Mouse (Mus musculus): ENCODE results near the gene Gfpt2.
"Not testable (repeated sequence)": the region's sequence is repeated elsewhere in the genome, so short reads cannot be mapped to it uniquely, and the experiment has no call there.

The Gfpt2 gene

DNA sequence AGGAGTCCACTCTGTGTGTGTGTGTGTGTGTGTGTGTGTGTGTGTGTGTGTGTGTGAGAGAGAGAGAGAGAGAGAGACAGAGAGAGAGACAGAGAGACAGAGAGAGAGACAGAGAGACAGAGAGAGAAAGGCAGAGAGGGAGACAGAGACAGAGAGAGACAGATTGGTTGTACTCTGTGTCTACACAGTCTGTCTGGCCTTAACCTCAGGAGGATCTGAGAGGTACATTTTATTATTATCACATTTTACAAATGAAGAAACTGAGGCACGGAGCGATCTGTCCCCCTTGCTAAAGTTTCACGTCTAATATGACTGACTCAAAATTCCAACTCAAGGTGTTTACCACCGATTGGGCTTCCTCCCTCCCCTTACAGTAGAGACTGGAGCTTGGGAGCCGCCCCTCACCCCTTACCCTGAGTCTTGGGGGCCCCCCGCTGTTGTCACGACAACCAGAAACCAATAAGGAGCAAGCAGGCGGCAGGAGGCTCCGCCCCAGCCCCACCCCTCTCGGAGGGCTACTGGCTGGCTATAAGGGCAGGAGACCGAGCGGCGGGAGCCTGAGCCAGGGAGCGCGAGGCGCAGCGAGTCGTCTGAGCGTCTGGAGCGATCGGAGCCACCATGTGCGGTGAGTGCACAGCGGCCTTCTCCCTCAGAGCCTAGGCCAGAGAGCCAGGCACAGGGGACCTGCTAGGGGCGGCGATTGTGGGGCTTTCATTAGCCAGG is at the start of gene Gfpt2:
Gene Gfpt2, plus strand, starts transcription at position 560 of the 723 bp plus-strand sequence.
- peak; percentile 60 to 78 for DNase-seq (ENCODE audit: low spot score in 2 of 2)

DNA sequence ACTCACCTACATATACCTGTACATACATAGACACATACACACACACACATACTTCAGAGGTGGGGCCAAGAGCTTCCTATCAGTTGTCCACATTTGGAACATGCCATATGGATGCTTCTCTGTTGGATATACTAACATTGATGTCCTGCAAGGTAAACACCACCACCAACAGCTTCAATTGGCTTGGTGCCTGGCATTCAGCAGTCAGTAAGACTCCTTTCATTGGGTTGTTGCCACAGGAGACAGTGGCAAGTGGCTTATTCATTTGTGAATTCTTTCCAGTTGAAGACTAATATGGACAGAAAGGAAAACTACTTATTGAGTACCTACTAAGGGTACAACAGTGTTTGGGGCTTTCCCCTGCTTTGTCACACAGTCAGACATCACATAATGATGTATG is 49.0 kb upstream of the Gfpt2 start:
- DNase-seq (ENCODE audit: low spot score in 2 of 2) = no peak

DNA sequence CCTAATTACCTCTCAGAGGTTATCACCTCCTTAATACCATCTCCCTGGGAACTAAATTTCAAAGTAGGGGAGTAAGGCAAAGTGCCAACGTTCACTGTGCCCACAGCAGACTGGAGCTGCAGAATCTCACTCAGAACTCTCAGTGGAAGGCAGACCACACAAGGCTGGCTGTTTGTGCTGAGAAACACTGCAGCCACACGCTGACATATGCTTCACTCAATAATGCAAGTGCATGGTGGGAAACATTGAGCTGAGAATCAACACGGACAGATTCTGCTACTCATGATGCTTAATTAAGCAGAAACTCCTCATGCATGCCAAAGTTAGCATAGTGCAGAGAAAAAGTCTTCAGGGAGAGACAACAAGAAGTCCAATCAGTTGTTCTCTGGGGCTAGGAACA is 48.1 kb upstream of the Gfpt2 start:
- DNase-seq (ENCODE audit: low spot score in 2 of 2) = no peak

DNA sequence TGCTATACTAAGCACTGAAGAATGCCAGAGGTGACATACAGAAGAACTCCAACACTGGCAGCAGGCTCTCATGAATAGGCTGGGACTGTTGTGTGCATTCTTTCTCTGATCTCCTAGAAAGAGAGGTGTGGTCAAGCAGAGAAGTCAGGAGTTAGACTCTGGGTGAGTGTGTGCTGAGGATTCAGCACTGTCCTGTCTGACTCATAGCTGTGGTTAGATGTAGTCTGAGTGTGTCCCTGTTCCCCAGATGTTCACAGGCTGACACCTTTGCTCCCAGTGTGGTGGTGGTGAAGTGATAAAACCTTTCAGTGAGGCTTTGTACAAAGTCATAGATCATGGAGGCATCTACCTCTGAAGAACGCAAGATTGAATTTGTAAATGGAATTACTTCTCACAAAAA is 47.2 kb upstream of the Gfpt2 start:
- DNase-seq (ENCODE audit: low spot score in 2 of 2) = no peak

DNA sequence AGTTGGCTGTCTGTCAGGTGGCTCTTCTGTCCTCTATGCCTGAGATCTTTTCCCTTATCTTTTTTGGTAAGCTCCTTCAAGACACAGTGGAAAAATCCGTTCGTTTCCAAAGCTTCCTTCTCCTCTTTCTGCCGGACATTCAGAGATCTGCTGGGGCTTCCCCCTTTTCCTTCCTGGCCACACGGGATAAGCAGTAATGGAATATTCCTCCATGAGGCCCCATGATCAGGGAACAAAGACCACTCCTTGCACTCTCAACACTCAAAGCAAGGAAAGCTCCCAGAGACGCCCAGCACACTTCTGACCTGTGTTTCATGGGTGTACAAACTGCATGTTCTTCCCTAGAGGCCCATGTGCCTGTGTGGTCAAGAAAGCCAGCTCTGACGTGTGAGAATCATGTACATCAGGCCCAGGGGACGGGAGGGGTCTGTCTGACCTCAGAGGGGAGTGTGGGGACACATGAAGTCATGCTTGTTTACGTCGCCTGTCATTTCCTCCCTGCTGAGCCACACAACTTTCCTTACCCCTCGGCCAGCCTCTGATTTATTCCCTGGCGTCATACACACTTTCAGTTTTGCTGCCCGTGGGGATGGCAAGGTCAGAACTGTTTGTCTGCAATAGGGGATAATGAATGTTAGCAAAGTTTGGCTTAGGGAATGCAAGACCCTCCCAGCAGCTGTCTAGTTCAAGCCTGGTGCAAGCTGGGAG is 38.9 kb upstream of the Gfpt2 start:
- peak in 1 of 2 experiments; percentile 40 for DNase-seq (ENCODE audit: low spot score in 2 of 2)

DNA sequence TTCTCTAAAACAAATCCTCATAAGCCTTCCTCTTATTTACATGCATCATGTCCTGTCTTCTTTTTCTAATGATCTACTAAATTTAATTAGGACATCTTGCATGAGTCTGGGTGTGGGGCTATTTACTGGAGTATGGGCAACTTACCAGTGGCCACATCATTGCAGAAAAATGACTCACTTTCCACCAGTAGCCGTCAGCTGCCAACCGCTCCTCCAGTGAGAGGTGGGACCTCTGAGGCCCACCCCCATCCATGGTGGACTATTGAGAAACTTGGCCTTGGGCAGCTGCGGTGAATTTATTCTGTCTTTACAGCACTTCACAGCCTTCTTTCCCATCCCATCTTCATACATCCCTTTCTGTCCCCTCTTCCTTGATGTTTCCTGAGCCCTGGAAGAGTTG is 35.9 kb upstream of the Gfpt2 start:
- no peak for DNase-seq (ENCODE audit: low spot score in 2 of 2)

DNA sequence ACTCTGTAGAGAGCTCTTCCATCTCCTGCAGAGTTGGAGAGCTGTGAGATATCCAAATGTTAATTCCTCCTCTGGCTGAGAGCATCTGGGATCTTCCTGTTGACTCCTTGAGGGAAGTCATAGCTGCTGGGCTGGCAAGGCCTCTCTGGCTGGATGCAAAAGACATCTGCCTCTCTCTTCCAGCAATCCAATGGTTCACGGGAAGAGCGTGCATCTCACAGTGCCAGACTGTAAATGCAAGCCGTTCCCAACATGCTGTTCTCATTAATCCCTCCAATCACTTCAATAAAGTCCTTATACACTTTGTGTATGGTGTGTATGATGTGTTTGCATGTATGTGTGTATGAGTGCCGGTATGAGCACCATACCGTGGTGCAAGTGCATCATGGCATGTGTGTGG is 32.8 kb upstream of the Gfpt2 start:
- no peak for DNase-seq (ENCODE audit: low spot score in 2 of 2)

DNA sequence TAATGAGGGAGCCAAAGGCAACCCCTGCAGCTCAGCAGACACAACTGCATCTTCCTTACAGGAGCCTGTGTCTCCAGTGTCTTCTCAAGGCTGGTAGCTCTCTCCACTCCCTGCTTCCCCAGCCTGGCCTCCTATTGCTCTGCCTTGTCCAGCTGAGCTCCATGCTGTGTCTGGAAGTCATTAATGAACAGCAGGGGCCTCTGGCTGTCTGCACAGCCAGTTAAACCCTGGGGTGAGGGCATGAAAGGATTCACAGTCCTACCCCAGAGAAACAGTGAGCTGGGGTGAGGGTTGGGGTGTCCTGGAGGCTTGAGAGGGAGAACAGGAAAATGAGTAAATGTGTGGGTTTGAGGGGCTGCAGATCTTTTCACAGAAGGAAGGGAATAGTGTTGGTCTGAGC is 30.4 kb upstream of the Gfpt2 start:
- DNase-seq (ENCODE audit: low spot score in 2 of 2) = no peak

DNA sequence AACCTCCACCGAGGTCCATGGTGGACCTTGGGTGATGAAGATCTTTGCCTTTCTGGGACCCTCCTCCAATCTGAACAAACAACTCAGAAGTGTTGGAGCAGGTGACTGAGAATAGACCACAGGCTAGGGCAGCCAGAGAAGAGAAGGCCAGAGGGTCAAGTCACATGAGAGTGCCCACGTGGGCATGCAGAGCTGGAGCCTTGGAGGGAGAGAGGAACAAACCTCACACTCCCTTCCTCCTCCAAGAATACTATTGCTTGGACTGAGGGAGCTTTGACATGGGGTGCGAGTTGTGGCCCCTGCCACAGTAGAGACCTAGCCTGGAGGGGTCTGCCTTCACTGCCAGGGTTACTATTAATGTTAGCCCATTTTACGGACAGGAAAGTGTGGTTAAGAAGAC is 30.0 kb upstream of the Gfpt2 start:
- no peak for DNase-seq (ENCODE audit: low spot score in 2 of 2)

DNA sequence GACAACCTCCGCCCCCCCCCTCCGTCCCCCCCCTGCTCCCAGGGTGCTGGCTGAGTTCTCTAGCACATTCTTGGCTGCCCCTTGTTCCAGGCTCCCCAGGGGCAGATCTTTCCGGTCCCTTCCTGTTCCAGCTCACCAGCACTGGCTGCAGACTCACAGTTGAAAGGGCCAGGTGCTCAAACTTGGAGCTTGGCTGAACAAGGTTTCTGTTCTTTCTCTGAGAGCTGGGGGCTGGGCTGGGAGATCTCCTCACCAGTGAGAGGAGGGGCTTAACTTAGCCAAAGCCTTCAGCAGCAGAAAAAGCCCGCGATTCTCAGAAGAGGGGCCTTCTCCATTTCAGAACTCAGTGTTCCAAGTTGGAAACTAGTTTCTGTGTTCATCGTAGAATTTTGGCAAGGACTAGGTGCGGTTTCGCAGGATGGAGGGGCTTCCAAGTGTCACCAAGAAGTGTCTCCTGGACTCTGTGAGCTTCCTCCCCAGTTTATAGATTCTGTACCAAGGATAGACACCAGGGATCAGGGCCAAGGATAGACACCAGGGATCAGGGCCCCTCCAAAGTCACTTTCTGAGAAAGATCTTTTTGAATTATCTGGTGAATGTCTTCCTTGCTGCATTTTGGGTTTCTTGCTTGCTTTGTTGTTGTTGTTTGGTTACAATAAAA is 29.2 kb upstream of the Gfpt2 start:
- DNase-seq (ENCODE audit: low spot score in 2 of 2) = peak in 1 of 2 experiments; percentile 14

DNA sequence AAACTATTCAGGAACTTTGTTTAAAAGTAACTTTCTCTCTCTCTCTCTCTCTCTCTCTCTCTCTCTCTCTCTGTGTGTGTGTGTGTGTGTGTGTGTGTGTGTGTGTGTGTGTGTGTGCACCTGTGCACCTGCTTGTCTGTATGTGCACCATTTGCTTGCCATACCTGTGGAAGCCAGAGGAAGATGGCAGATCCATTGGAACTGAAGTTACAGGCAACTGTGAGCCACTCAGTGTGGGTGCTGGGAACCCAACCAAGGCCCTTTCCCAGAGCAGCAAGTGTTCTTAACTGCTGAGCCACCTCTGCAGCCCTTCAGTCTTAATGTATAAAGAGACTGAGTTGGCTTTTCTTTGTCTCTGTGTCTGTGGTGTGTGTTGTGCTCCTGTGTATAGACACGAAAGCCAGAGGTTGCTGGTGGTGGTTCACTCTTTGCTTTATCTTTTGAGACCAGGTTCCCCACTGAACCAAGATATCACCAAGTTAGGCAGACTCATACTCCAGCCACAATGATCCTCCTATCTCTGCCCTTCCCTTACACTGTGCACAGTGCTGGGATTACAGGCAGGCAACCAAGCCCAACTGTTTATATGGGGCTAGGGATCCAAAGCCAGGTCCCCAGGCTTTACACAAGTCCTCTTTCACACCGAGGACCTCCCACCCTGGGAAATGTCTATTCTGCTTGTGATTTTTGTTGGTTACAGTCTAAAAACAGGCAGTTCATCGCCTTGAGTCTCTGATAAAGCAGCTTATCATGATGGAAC is 28.4 kb upstream of the Gfpt2 start:
- DNase-seq (ENCODE audit: low spot score in 2 of 2) = no peak

DNA sequence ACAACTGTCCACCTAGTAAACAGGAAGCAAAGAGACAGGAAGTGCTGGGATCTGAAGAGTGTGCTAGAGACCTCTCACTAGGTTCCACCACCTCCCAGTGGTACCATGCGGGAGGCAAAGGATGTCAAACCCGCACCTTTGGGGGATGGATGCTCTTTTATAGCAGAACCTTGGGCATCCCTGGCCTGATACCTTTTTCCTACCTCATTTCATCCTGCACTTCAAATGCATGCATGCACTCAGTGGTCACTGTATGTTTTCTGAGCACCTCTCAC is 27.9 kb upstream of the Gfpt2 start:
- no peak for DNase-seq (ENCODE audit: low spot score in 2 of 2)

DNA sequence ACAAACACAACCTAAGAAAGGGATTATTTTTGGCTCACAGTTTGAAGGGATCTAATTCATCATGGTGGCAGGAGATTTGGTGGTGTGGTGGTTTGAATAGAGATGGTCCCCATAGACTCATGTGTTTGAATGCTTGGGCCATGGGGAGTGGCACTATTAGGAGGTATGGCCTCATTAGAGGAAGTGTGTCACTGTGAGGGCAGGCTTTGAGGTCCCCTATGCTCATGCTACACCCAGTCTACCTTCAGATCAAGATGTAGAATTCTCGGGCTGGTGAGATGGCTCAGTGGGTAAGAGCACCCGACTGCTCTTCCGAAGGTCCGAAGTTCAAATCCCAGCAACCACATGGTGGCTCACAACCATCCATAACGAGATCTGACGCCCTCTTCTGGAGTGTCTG is 26.5 kb upstream of the Gfpt2 start:
- not testable (repeated sequence) for DNase-seq (ENCODE audit: low spot score in 2 of 2)

DNA sequence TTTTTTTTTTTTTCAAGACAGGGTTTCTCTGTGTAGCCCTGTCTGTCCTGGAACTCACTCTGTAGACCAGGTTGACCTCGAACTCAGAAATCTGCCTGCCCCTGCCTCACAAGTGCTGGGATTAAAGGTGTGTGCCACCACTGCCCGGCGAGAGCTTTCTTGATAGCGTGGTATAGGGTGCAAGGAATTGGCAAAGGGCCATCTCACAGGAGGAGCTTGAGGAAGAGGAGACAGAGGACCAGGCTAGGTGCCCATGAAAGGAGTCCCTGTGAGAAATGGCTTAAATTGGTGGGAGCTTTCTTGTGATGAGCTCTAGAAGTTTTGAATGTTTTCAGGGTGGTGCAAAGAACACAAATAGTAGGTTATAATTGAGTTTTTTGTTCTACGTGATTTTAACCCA is 25.2 kb upstream of the Gfpt2 start:
- DNase-seq (ENCODE audit: low spot score in 2 of 2) = no peak

DNA sequence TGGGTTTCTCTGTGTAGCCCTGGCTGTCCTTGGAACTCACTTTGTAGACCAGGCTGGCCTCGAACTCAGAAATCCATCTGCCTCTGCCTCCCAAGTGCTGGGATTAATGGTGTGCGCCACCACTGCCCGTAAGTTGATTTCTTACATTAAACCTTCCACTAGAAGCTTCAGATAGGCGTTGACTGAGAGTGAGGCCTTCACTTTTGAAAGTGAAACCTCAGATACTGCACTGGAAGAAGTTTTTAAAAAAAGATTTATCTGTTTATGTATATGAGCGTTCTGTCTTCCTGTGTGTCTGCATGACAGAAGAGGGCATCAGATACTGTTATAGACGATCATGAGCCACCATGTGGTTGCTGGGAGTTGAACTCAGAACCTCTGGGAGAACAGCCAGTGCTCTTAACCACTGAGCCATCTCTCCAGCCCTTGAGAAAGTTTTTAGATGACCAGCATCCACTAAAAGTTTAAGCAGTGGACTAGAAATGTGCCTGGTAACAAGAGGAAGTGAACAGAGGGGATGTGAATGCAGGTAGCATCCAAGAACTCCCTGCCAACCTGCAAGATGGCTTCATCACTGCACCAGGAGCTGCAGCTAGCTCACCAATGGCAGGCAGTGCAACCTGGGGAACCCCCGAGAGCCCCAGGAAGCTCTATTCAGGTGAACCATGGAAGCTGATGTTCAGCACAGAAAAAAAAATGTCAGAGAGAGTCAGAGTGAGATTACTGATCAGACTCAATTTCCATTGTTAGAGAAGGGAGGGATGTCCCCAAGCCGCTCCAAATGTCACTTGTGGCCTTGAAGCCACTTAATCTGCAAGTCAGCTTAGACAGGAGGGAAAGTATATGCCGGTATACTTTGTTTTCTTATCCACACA is 23.1 kb upstream of the Gfpt2 start:
- no peak for DNase-seq (ENCODE audit: low spot score in 2 of 2)

DNA sequence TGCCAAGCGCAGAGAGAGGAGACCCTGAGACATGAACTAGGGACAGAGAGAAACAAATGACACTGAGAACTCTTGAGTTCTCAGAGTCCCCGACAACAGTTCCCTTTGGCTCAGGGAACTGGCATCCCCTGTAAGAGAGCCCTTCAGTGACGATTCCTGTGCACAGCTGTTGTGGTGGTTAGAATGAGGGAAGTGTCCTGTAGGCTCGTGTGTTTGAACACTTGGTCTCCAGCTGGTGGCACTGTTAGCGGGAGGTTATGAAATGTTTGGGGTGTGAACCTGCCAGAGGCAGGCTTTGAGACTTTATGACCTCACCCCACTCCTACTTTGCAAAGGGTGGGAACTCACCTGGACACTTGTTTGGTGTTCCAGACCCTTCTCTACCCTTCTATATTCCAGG is 21.7 kb upstream of the Gfpt2 start:
- DNase-seq (ENCODE audit: low spot score in 2 of 2) = no peak

DNA sequence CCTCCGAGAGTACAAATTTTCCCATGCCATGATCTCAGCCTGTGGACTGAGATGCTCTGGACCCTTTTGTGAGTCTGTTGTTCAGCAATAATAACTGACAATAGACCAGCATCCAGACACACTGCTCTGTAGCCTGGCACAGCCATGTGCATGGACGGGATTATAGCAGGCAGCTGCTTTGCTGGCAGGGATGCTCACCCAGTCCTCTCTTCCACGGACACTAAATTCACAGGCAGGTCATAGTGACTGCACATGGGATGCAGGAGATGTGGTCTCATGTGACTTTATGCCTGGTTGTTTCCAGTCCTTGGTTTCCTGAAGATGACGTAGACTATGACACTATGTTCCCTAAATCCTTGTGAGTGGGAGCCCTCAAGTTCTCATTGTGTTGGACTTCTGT is 19.1 kb upstream of the Gfpt2 start:
- DNase-seq (ENCODE audit: low spot score in 2 of 2) = no peak

DNA sequence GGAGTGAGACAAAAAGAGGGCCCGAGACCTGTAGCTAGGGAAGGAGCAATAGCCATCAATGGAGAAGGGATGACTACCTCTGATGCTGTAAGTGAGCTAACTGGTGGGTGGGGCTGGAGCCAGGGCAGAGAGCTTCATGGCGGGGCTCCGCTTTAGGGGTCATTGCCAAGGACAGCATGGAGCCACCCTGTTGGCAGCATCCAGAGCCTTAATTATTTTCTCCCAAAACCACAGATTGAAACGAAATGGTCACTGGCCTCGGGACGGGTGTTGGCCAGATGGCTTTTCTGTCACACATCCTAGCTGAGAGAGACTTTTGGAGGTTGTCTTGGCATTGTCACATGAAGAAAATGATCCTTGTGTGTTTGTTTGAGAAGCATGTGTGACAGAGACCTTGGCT is 15.1 kb upstream of the Gfpt2 start:
- DNase-seq (ENCODE audit: low spot score in 2 of 2) = no peak

DNA sequence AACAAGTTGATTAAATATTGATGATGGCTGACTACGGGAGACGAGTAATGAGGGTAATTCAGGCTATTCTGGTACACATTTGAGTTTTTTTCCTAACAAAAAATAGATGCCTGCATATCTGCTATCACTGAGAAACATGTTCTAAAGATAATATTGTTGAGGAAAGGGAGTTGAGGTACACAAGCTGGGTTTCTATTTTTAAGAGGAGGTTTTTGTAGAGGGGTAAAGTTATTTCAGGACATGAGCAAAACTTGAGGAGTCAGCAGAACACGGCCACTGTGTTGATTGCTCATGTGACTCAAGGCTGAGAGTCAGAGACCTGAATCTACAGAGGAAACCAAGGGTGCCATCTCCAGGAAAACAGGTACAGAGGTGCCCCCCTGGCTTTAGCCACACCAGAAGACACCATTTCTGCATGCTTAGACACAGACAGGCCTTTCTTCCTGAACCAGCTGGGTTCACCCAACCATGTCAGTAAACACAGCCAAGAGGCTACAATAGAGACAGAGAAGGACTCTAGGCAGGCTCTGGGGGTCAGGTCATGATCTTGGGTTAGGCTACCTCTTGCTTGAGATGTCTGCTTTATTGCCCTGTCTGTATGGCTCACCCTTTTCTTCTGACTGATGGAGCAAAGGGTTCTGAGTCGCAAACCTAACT is 13.7 kb upstream of the Gfpt2 start:
- no peak for DNase-seq (ENCODE audit: low spot score in 2 of 2)

DNA sequence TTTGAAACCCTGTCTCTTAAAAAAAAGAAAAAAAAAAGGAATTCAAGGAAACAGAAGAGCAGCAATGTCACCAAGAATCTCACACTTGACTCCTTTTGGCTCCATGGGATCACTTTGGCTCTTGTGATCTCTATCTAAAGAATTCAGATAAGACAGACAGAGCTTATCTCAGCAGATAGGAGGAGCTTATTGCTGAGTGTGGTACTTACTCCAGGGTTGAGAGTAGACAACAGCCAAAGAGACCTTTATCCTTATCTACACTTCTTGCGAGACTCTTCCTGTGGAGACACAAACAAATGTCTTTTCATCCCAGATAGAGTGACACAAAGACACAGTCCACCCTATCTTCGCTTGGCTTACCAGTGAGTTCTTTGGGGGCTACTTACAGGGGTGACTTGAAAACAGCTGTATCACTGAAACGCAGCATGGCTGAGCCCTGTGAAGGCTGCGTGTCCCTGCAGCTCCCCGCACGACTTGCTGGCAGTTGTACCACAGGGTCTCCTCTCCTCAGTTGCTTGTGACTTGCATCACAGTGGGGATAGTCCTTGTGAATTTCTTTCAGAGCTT is 12.1 kb upstream of the Gfpt2 start:
- no peak for DNase-seq (ENCODE audit: low spot score in 2 of 2)

DNA sequence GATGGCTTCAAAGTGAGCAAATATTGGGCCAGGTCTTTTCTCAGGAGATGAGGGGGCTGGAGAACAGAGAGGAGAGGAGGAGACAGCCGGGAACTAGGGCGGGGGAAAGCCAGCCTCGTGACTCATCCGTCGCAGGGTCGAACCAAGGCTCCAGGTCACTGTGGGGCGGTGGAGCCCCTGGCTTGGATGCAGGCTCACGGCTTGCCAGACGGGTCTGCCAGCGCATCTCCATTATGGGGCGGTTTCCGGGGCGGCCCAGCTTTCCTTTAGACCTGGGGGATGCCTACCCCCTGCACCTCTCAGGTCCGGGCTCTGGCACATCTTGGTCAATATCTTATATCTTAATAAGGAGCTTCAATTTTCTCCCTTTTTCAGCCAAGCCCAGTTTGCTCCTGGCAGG is 847 bp upstream of the Gfpt2 start:
- peak; percentile 13 to 51 for DNase-seq (ENCODE audit: low spot score in 2 of 2)
